Mouse (Mus musculus) forebrain, embryonic 10.5 days (tissue): ENCODE results near the gene Sh2d4b. TPM values are rescaled to one million over a fixed set of nuclear protein-coding genes. Genes with fewer than 3 reads are reported as not detected.
A peak's percentile ranks its signal among the peaks of the same experiment; 100 is the strongest.

Source experiments
- DNase-seq: peaks from one replicate; pipeline ENCODE4 v3.0.0-alpha.2; 2017; ENCODE audit warnings: low spot score; ENCODE audit errors: extremely low spot score
- H3K27ac ChIP-seq: fragments of 300-500 bp; sonication (generic); 2 replicates; pipeline ENCODE4 v1.5.1; 2016; ENCODE audit warnings: mild to moderate bottlenecking
- H3K27me3 ChIP-seq: fragments of 300-500 bp; sonication (generic); 2 replicates; pipeline ENCODE4 v1.6.1; 2016; ENCODE audit warnings: mild to moderate bottlenecking; ENCODE audit not compliant: poor library complexity, severe bottlenecking
- H3K36me3 ChIP-seq: fragments of 300-500 bp; sonication (generic); replicated peaks from 2 replicates; pipeline ENCODE4 v1.6.1; 2016; ENCODE audit warnings: mild to moderate bottlenecking, moderate library complexity
- H3K4me1 ChIP-seq: fragments of 300-500 bp; sonication (generic); 2 replicates; pipeline ENCODE4 v1.6.1; 2016
- H3K4me3 ChIP-seq: fragments of 300-500 bp; sonication (generic); 2 replicates; pipeline ENCODE4 v1.5.1; 2016; ENCODE audit warnings: mild to moderate bottlenecking, moderate library complexity
- H3K9me3 ChIP-seq: fragments of 300-500 bp; sonication (generic); 2 replicates; pipeline ENCODE4 v1.6.1; 2016; ENCODE audit warnings: mild to moderate bottlenecking, moderate library complexity
- WGBS: fragments of 180-500 bp; shearing (Covaris S2); methylation state at CpG from one replicate; pipeline ENCODE4 v1.1.7; 2016; 5-methylcytosine and 5-hydroxymethylcytosine counted together
- polyA plus RNA-seq: library from polyadenylated mRNA; unstranded; fragments of >200 nt; fragmentation: Nextera tagmentation; extraction: Ambion mirVana; gene quantifications from 2 replicates; pipeline ENCODE4 v1.2.1, GENCODE M21; 2016

The Sh2d4b gene
- polyA plus RNA-seq = 0.32 and 0.55 TPM in 2 replicates

DNA sequence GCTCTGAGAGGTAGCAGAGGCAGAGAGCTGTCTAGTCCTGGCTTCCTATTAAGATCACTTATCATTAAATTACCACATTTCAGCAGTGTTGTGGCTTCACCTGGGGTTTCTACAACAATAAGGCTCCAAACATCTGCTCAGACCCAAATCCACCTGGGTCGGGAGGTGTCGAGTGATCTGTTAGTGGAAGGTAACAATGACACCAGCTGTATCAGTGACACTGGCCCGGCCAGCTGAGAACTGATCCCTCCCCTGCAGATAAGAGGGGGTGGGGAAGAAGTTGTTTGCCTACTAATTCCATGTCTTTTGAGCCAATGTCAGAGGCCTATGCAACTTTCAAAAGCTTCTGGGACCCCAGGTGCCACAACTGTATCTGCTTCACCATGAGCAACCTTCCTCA, at the start of gene Sh2d4b:
Gene Sh2d4b, minus strand, starts transcription at position 71 of the 400 bp plus-strand sequence.
- WGBS = 58% methylated on average over 3 of the region's 3 CpGs
- Histone ChIP-seq H3K9me3 (no peaks in the 10 kb centered on the region), H3K4me1 (peaks cover 24% of the 10 kb centered on the region), H3K4me3 (no peak within 1 kb of the TSS), H3K27me3 (no peaks in the 10 kb centered on the region), H3K27ac (no peak within 1 kb of the TSS), H3K36me3 (no peaks in the 10 kb centered on the region)
- no peak for DNase-seq

DNA sequence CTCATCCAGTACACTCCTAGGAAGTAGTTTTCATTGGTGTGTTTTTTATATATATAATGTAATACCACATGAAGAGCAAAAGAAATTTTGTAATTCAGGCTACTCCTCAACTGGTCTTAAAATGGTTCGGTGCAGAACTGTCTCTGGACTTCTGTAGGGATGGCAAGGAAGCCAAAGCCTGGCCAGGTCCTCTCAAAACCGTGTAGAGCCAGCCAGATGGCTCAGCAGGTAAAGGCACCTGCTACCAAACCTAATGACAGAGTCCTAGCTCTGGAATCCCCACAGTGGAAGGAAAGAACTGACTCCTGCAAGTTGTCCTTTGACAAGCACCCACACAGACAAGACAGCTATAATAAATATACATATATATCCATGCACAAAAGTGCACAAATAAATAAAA, 49.4 kb upstream of the Sh2d4b start:
- no peak overlapping the region for H3K27ac ChIP-seq
- H3K36me3 ChIP-seq = peaks cover 34% of the 10 kb centered on the region
- no peaks in the 10 kb centered on the region for H3K9me3 ChIP-seq
- no peaks in the 10 kb centered on the region for H3K27me3 ChIP-seq
- no peak overlapping the region for H3K4me3 ChIP-seq
- DNase-seq = no peak
- 78% methylated on average over 2 of the region's 2 CpGs for WGBS
- peaks cover 1% of the 10 kb centered on the region for H3K4me1 ChIP-seq

DNA sequence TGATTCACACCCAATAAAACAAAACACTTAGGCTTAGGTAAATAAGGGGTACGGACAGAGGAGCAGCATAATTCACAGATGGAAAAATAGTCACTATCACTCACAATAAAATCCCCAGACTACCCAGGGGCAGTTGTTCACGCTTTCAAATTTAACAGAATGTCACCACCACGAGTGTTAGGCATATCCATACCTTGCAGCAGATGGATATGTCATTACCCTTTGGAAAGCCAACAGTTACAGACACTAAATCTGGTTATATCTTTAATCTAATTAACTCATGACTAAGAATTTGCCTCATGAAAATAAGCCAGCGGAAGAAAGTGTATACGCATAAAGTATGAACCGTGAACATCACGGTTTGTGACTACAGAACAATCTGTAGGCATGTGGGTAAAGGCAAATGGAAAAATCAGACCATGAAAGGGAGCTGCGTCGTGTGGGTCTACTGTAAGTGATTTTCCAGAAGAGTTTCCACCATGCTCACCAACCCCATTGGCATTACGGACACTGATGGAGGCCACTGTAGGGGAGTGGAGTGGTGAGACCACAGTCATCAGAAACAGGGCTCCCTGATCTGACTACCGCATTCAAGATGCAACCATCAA, 45.4 kb upstream of the Sh2d4b start:
- Histone ChIP-seq H3K4me3 (no peak overlapping the region), H3K9me3 (no peaks in the 10 kb centered on the region), H3K4me1 (peaks cover 20% of the 10 kb centered on the region), H3K36me3 (peaks cover 21% of the 10 kb centered on the region), H3K27me3 (no peaks in the 10 kb centered on the region), H3K27ac (no peak overlapping the region)
- WGBS = 95% methylated on average over 11 of the region's 11 CpGs
- DNase-seq = no peak

DNA sequence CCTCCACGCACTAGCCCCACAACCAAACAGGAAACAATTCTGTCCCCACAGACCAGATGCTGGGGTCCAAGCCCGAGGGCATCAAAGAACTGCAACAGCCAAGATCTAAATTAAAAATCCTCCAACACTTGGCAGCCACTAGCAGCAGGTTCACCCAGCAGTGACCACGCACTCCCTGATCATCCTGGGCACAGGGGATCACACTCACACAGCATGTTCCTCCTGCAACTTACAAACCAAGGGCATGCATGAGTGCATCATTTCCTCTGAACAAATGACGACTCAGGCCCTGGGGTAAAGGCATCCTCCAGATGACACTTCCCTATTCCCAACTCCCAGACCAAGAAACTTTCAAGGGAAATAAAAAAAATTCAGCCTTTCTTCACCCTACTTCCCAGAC, 44.0 kb upstream of the Sh2d4b start:
- H3K4me3 ChIP-seq = no peak overlapping the region
- peaks cover 33% of the 10 kb centered on the region for H3K36me3 ChIP-seq
- no peak overlapping the region for H3K27ac ChIP-seq
- 73% methylated on average over 4 of the region's 4 CpGs for WGBS
- no peaks in the 10 kb centered on the region for H3K27me3 ChIP-seq
- H3K4me1 ChIP-seq = peaks cover 32% of the 10 kb centered on the region
- H3K9me3 ChIP-seq = no peaks in the 10 kb centered on the region
- no peak for DNase-seq

DNA sequence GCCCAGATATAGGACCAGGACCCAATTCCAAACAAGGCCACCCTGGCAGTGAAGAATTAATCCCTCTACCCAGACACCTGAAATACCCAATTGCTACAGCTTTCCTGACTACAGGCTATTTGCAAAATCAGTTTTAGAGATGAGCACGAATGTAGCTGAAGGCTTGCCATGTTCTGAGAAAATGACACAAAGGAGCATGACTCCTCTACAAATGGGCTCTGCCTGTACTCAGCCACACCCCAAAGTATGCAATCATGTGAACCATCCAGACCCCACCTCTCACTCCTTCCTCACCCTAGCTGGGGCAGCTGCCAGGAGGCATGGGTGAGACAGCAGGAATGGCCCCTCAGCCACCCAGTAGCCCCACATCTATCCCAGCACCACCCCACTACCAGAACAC, 42.4 kb upstream of the Sh2d4b start:
- peaks cover 39% of the 10 kb centered on the region for H3K36me3 ChIP-seq
- DNase-seq = no peak
- H3K9me3 ChIP-seq = no peaks in the 10 kb centered on the region
- H3K27me3 ChIP-seq = no peaks in the 10 kb centered on the region
- H3K27ac ChIP-seq = no peak overlapping the region
- H3K4me1 ChIP-seq = peaks cover 48% of the 10 kb centered on the region
- WGBS = 93% methylated on average over 1 of the region's 1 CpGs
- H3K4me3 ChIP-seq = no peak overlapping the region

DNA sequence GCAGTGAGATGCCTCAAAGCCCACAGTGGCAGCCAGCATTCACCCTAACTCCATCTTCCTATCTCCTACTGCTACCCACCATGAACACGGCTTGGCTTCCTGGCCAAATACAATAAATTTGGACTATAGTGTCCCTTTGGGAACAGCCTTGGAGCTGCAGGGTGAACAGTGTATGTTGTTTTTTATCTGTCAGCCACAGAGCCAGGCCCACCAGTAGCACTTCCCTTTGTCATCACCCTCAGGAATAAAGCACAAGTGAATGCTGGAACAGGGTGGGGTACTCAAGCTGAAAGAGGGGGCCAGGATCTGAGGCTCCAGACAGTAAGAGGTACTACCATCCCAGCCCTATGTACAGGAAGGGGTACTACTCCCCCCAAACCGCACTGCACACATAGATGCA, 42.0 kb upstream of the Sh2d4b start:
- no peak for DNase-seq
- Histone ChIP-seq H3K9me3 (no peaks in the 10 kb centered on the region), H3K4me3 (no peak overlapping the region), H3K4me1 (peaks cover 50% of the 10 kb centered on the region), H3K27me3 (no peaks in the 10 kb centered on the region), H3K36me3 (peaks cover 39% of the 10 kb centered on the region), H3K27ac (no peak overlapping the region)
- WGBS = 86% methylated on average over 2 of the region's 2 CpGs

DNA sequence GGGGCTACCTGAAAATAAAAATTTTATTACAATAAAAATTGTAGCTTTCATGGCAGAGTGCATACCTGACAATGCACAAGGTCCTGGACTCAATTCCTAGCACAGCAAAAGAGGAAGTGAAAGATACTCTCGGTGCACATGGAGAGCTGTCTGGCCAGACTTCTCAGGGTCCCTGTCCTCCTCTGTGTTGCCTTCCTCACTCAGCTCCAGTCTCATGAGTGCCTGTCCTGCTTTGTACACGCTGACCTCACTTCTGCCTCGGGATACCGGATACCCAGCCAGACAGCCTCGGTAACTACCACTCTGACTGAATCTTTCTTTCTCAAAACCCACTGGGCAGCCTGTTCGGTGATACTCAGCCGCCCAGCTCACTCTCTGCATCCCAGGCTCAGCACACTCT, 40.3 kb upstream of the Sh2d4b start:
- no peak for DNase-seq
- 89% methylated on average over 7 of the region's 7 CpGs for WGBS
- Histone ChIP-seq H3K9me3 (no peaks in the 10 kb centered on the region), H3K27ac (no peak overlapping the region), H3K27me3 (no peaks in the 10 kb centered on the region), H3K36me3 (peaks cover 40% of the 10 kb centered on the region), H3K4me3 (no peak overlapping the region), H3K4me1 (peaks cover 67% of the 10 kb centered on the region)

DNA sequence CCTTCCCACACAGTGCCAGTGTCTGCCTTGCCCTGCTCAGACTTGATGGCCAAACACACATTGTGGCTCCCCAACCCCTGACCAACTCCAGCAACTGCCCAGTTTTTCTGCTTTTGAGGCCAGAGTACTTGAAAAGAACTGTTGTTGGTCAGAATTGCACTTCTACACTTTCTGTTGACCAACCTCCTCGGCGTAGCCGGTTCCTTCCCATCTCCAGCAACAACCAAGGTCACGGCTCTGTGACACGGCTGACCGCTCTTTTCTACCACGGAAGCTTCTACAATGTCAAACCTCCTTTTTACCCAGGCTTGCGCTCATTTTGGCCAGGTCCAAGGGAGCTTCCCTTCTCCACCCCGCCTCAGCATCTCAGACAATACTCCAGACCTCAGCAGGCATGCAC, 39.2 kb upstream of the Sh2d4b start:
- Histone ChIP-seq H3K36me3 (peaks cover 45% of the 10 kb centered on the region), H3K27me3 (no peaks in the 10 kb centered on the region), H3K4me1 (peaks cover 73% of the 10 kb centered on the region), H3K27ac (0 out of 2 replicates have a peak overlapping the region, but pooled peaks have one; percentile 59), H3K9me3 (no peaks in the 10 kb centered on the region), H3K4me3 (no peak overlapping the region)
- 90% methylated on average over 9 of the region's 9 CpGs for WGBS
- DNase-seq = no peak

DNA sequence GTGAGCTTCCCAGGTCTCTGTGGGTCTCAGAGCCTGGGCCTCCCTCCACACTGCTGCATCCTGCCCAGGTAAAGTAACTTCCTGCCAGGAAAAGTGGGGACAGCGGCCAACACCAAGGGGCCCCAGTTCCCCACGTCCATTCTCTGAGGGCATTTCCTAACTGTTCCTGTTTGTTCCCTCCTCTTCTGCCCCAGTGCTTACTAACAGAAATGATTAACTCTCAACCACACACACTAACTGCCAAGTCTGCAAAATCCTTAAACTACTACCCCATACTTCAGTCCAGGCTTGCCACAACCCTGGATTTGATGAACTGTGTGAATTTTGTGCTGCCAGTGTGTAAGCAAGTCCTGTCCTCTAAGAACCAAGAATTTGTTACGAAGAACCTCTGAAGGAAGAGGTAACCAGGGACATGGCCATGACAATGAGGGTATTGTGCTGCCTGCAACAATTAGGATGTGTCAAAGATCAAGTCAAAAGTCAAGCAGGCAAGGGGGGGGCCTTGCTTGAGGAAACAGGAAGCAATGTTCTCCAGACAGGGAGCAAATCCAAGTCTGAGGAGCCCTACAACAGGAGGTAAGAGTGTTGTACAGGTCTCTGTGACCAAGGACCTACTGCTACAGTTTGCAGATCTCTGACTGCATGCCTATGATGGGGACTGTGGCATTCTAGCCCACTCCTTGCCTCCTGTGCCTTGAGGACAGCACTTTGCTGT, 38.2 kb upstream of the Sh2d4b start:
- H3K36me3 ChIP-seq = peaks cover 45% of the 10 kb centered on the region
- H3K27ac ChIP-seq = peak overlapping the region; percentile 59; the same call in 1 of the 2 replicates
- H3K27me3 ChIP-seq = no peaks in the 10 kb centered on the region
- WGBS = 64% methylated on average over 3 of the region's 3 CpGs
- H3K9me3 ChIP-seq = no peaks in the 10 kb centered on the region
- no peak for DNase-seq
- no peak overlapping the region for H3K4me3 ChIP-seq
- peaks cover 73% of the 10 kb centered on the region for H3K4me1 ChIP-seq

DNA sequence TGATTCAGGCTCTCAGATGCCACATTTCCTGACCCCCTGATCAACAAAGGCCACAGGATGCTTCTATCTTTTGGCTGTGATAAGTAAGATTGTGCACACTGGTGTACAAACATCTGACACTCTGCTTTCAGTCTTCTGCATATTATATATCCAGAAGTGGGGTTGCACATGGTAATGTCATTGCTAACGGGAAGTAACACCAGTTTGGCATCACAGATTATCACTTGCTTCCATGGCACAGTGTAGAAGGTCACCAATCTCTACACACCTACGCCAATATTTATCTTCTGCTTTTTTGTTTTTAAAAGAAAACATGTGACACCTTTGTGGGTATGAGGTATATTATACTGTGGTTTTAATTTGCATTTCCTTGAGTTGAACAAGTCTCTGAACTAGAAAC, 36.9 kb upstream of the Sh2d4b start:
- no peak for DNase-seq
- Histone ChIP-seq H3K4me1 (peaks cover 63% of the 10 kb centered on the region), H3K4me3 (no peak overlapping the region), H3K9me3 (no peaks in the 10 kb centered on the region), H3K27ac (no peak overlapping the region), H3K36me3 (peaks cover 53% of the 10 kb centered on the region), H3K27me3 (no peaks in the 10 kb centered on the region)
- WGBS = 89% methylated on average over 2 of the region's 2 CpGs

DNA sequence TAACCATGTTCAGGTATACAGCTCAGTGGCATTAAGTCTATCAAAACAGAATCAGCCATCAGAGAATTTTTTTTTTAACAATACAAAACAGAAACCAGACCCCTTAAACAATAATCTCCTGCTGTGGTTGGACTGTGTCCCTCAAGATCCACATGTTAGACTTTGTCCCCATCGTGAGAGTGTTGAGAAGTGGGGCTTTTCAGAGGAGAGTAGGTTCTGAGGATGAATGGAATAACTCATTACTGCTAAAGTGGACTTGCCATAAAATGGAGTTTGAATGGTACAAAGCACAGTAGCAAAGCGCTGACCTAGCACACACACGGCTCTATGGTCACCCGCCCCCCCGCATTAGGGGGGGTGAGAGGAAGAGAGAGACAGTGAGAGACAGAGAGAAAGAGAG, 35.8 kb upstream of the Sh2d4b start:
- Histone ChIP-seq H3K4me3 (no peak overlapping the region), H3K27me3 (no peaks in the 10 kb centered on the region), H3K4me1 (peaks cover 62% of the 10 kb centered on the region), H3K27ac (no peak overlapping the region), H3K36me3 (peaks cover 56% of the 10 kb centered on the region), H3K9me3 (no peaks in the 10 kb centered on the region)
- 85% methylated on average over 5 of the region's 5 CpGs for WGBS
- DNase-seq = no peak

DNA sequence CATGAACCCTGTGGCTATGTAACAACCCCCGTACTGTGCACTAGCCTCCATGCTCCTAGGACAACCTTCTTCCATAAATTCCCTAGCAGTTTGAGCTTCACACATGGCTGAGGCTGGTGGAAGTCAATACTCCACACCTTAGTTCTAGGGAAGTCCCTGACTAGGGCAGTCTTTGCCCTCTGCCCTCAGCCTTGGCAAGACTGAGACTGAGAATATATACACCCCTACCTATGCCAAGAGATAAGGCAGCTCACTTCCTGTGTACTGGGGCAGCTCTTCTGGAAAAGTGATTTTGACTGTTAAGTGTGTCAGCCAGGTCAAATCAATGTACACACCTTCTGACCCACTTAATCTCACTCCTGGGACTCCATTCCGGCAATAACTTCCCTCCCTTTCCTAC, 34.0 kb upstream of the Sh2d4b start:
- H3K4me1 ChIP-seq = peaks cover 45% of the 10 kb centered on the region
- DNase-seq = no peak
- H3K36me3 ChIP-seq = peaks cover 54% of the 10 kb centered on the region
- no peak overlapping the region for H3K4me3 ChIP-seq
- no peaks in the 10 kb centered on the region for H3K27me3 ChIP-seq
- WGBS = 73% methylated on average over 2 of the region's 2 CpGs
- no peak overlapping the region for H3K27ac ChIP-seq
- no peaks in the 10 kb centered on the region for H3K9me3 ChIP-seq

DNA sequence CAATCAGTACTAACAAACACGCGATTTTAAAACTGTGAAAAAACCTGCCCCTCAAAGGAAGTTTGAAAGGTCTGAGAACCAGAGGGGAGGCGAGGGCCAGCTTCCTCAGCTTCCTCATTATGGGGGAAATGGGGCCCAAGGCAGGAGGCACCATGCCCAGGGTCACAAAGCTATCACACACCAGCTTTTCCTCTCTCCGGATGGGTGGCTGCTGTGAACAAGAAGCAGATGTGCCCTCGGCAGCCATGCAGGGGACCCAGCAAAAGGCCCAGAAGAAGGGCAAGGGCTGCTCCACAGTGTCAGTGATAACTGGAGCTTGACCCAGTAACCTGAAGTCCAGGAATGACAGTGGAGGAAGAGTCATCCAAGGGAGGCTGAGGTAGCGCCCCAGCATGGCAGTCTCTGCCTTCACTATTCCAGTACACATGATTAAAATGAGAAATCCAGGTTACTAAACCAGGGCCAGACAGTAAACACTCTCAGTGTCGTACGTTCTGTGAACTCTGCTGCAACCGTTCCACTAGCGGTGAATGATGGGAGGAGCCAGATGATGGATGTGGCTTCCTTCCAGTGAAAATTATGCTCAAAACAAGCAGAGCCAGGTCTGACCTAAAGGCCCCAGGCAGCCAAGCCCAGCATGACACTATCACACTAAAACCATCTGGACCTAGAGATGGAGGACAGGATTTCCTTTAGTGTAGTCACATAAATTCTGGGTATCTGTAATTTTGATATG, 31.5 kb upstream of the Sh2d4b start:
- H3K4me1 ChIP-seq = peaks cover 28% of the 10 kb centered on the region
- peaks cover 67% of the 10 kb centered on the region for H3K36me3 ChIP-seq
- H3K9me3 ChIP-seq = no peaks in the 10 kb centered on the region
- WGBS = 75% methylated on average over 10 of the region's 10 CpGs
- no peak overlapping the region for H3K4me3 ChIP-seq
- no peak for DNase-seq
- H3K27me3 ChIP-seq = no peaks in the 10 kb centered on the region
- H3K27ac ChIP-seq = peak overlapping the region; percentile 44; the same call in 1 of the 2 replicates
